Mouse (Mus musculus) lung, adult 2 months (tissue): ENCODE results near the gene Arl5c.
"Not testable (repeated sequence)": the region's sequence is repeated elsewhere in the genome, so short reads cannot be mapped to it uniquely, and the experiment has no call there.

ENCODE experiments used
- CTCF ChIP-seq: fragments of 200-500 bp; IDR thresholded peaks from 2 replicates; pipeline ENCODE4 v1.5.1; 2011; ENCODE audit warnings: mild to moderate bottlenecking, low read length, control low read depth; ENCODE audit not compliant: insufficient read depth
- POLR2A ChIP-seq: fragments of 200-500 bp; IDR thresholded peaks from 2 replicates; pipeline ENCODE4 v1.6.1; 2011; ENCODE audit warnings: low read depth, mild to moderate bottlenecking, control low read depth, low read length, borderline replicate concordance; ENCODE audit errors: extremely low read depth

- TF ChIP-seq POLR2A, CTCF: not testable (repeated sequence)
These were observed 50.2 kb downstream of the Arl5c start for GRCm38 (mm10) chr11:97945738-97946289.
